Mouse (Mus musculus) CH12.LX (cell line): ENCODE measurements around the gene Spats2.

Experiments used
- CHD2 ChIP-seq: IDR thresholded peaks from 2 replicates; pipeline ENCODE4 v1.6.1; 2011; ENCODE audit warnings: low read length, improper control_type of control experiment
- CTCF ChIP-seq, 2 experiments: IDR thresholded peaks in 1 of 2; conservative IDR thresholded peaks in 1 of 2; 2 replicates each; pipeline ENCODE4 v1.5.1; 2011 to 2012; ENCODE audit warnings: low read depth in 2 of 2, low read length in 2 of 2, improper control_type of control experiment in 1 of 2, inconsistent platforms in 1 of 2, mild to moderate bottlenecking in 1 of 2, moderate library complexity in 1 of 2
- EP300 ChIP-seq: IDR thresholded peaks from 2 replicates; pipeline ENCODE4 v1.6.1; 2011; ENCODE audit warnings: low read length, improper control_type of control experiment
- ETS1 ChIP-seq: conservative IDR thresholded peaks from 2 replicates; pipeline ENCODE4 v1.6.1; 2012; ENCODE audit warnings: low read depth, mild to moderate bottlenecking, inconsistent platforms, low read length, improper control_type of control experiment, moderate library complexity
- POLR2A ChIP-seq: IDR thresholded peaks from 2 replicates; pipeline ENCODE4 v1.6.1; 2011; ENCODE audit warnings: low read depth, mild to moderate bottlenecking, improper control_type of control experiment, low read length
- TCF12 ChIP-seq: IDR thresholded peaks from 2 replicates; pipeline ENCODE4 v1.6.1; 2014; ENCODE audit warnings: low read depth, mild to moderate bottlenecking, inconsistent platforms, low read length, improper control_type of control experiment

GRCm38 (mm10) chr15:99098493-99098861 lies 27.2 kb upstream of the Spats2 start:
- TF ChIP-seq CHD2 (no peak), POLR2A (no peak), CTCF (conservative IDR thresholded peaks at IDR 0.05 in 1 of 2, IDR thresholded peaks at IDR 0.05 in 1 of 2; ENCODE audit: low read depth in 2 of 2, low read length in 2 of 2) (no peak), TCF12 (no peak), EP300 (no peak), ETS1 (no peak)
